Mouse (Mus musculus) erythroblast, embryonic 14.5 days (primary cell): ENCODE measurements at regions not wholly inside any gene's neighbourhood (a gene's known extent, or its start where the extent isn't known, plus 50 kb on each side); places are given as distances from the start of the nearest gene placed in this dataset.

ENCODE experiments used
- GATA1 ChIP-seq: IDR thresholded peaks from 2 replicates; pipeline ENCODE4 v1.6.1; 2012; ENCODE audit warnings: low read length, inconsistent platforms, mixed read lengths
- TAL1 ChIP-seq: IDR thresholded peaks from 3 replicates; pipeline ENCODE4 v1.6.1; 2012; ENCODE audit warnings: low read length, inconsistent platforms, mixed read lengths

DNA sequence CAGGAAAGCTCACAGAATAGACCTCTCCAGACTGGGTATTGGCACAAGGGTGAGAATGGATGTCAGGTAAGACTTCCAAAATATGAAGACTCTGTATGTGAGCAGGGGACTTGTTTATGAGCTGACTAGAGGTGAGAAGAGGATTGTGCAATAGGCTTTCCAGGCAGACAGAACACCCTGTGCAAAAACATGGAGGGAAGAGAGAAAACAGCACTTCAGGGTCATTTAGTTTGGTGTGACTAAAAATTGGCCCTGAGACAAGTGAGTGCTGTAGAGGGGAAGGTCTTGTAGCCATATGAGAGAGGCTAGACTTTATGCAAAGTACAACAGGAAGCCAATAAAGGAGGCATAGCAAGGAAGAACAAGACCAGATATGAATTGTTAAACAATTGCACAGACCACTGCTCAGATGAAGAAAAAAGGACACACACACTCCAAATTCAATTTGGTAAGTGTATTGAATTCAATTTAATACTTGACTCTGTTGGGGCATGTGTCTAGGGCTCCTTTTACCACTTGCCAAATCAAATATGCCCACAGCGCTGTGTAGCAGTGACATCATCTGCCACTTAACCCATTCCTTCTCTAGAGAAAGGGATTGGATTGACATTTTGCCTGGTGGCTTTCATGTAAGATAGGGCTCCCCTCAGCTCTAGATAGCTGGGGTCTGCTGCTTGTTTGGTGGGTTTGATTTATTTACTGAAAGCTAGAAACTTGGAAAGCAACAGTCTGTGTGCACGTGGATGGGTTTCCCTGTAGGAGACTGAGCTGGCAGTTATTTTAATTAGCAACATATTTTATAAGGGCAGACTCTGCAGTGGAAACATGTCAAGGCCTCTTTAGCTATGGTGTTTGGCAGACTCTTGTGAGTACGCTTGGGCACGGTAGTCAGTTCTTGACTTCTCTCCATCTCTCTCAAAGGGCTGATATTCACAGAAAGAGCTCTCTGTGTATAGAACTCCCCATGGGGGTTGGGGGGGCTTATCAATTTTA lies 501.1 kb upstream of the Gm26657 start:
- no peak for TF ChIP-seq GATA1
- no peak for TF ChIP-seq TAL1
